Mouse (Mus musculus) cortical plate, adult 2 months (tissue): ENCODE results near the gene Gabrr2. TPM values are rescaled to one million over a fixed set of nuclear protein-coding genes. Genes with fewer than 3 reads are reported as not detected.

Experiments
- H3K27ac ChIP-seq: fragments of 200-500 bp; 2 replicates; pipeline ENCODE4 v1.5.1; 2012; ENCODE audit warnings: low read length, control low read depth, inconsistent platforms; ENCODE audit not compliant: insufficient read depth
- H3K4me1 ChIP-seq: fragments of 200-500 bp; 2 replicates; pipeline ENCODE4 v1.6.1; 2011; ENCODE audit warnings: low read length; ENCODE audit not compliant: control insufficient read depth, insufficient read depth
- H3K4me3 ChIP-seq: fragments of 200-500 bp; 2 replicates; pipeline ENCODE4 v1.5.1; 2011; ENCODE audit warnings: mild to moderate bottlenecking, low read length, control low read depth; ENCODE audit not compliant: insufficient read depth
- CTCF ChIP-seq: fragments of 200-500 bp; IDR thresholded peaks from 2 replicates; pipeline ENCODE4 v1.5.1; 2011; ENCODE audit warnings: mild to moderate bottlenecking, control low read depth, low read length; ENCODE audit not compliant: insufficient read depth; ENCODE audit errors: extremely low read depth
- POLR2A ChIP-seq: fragments of 200-500 bp; IDR thresholded peaks from 2 replicates; pipeline ENCODE4 v1.6.1; 2011; ENCODE audit warnings: mild to moderate bottlenecking, low read length, control low read depth; ENCODE audit not compliant: insufficient read depth; ENCODE audit errors: extremely low read depth
- polyA plus RNA-seq: library from polyadenylated mRNA; depleted of rRNA; stranded (reverse); fragments of >200 nt; gene quantifications from 2 replicates; pipeline ENCODE4 v1.2.3, GENCODE M21; 2012; rRNA removed

Gene Gabrr2
- 0.96 and 1.6 TPM in 2 replicates for polyA plus RNA-seq

DNA sequence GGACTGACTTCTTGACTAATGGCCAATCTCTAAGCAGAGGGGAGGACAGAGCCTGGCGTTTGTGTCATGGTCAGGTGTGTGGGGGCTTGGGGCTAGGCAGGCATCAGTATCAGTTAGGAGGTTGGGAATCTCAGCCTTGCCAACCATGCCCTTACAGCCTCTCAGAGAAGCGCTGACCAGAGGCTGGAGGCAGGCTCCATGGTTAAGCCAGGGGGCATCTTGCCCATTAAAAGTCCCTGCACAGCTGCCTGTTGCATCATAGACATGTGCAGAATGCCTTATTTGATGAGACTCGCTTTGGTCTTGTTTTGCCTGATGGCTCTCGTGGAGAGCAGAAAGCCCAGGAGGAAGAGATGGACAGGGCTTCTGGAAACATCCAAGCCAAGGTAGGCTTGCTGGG lies at the start of gene Gabrr2:
TSS of gene Gabrr2 (plus strand) at position 19 of the 400 bp plus-strand sequence.
- no peak for TF ChIP-seq CTCF
- no peak for TF ChIP-seq POLR2A
- H3K27ac ChIP-seq = no peak within 1 kb of the TSS
- no peak within 1 kb of the TSS for H3K4me3 ChIP-seq
- H3K4me1 ChIP-seq = peaks cover 3% of the 10 kb centered on the region; the same call in 1 of the 2 replicates

GRCm38 (mm10) chr4:33018361-33018999 lies 44.3 kb upstream of the Gabrr2 start:
- TF ChIP-seq POLR2A = no peak
- TF ChIP-seq CTCF = peak; percentile 98
- Histone ChIP-seq H3K4me1 (no peaks in the 10 kb centered on the region), H3K4me3 (no peak overlapping the region), H3K27ac (no peak overlapping the region)

GRCm38 (mm10) chr4:33024420-33024819 lies 38.4 kb upstream of the Gabrr2 start:
- Histone ChIP-seq H3K27ac (no peak overlapping the region), H3K4me3 (no peak overlapping the region), H3K4me1 (0 out of 2 replicates have a peak, but pooled peaks cover 1% of the 10 kb centered on the region)
- no peak for TF ChIP-seq POLR2A
- no peak for TF ChIP-seq CTCF

GRCm38 (mm10) chr4:33029104-33029503 lies 33.7 kb upstream of the Gabrr2 start:
- no peak for TF ChIP-seq POLR2A
- TF ChIP-seq CTCF = no peak
- Histone ChIP-seq H3K27ac (no peak overlapping the region), H3K4me1 (peaks cover 8% of the 10 kb centered on the region; the same call in 1 of the 2 replicates), H3K4me3 (no peak overlapping the region)

- TF ChIP-seq POLR2A (no peak), CTCF (no peak)
- Histone ChIP-seq H3K27ac (peak overlapping the region; percentile 85), H3K4me3 (peak overlapping the region; percentile 95), H3K4me1 (peaks cover 8% of the 10 kb centered on the region; the same call in 1 of the 2 replicates)
Observed at GRCm38 (mm10) chr4:33030264-33031194, 32.3 kb upstream of the Gabrr2 start.

GRCm38 (mm10) chr4:33031195-33031960 lies 31.4 kb upstream of the Gabrr2 start, which contains the start of gene Ube2j1:
Gene Ube2j1 (plus strand): TSS chr4:33031416.
- Histone ChIP-seq H3K4me3 (peak within 1 kb of the TSS; percentile 95), H3K27ac (peak within 1 kb of the TSS; percentile 85), H3K4me1 (peaks cover 8% of the 10 kb centered on the region; the same call in 1 of the 2 replicates)
- TF ChIP-seq POLR2A (peak; percentile 66; the same call in 1 of the 2 replicates), CTCF (no peak)

DNA sequence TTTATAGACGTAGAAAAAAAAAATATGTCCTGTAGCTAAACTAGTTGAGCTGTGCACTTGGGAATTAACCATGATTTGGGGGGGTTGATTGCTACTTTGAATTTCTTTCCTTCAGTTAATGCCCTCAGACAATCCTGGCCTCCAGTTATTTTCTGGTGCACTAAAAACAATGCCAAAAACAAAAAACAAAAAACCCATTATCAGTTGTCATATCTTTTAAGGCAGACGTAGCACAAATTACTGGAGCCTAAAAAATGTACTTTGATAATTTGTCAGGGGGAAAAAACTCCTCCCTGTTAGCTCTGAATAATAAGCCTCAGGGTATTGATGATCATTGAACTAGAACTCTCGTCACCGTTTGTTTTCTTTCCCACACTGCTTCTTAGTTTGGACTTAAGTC lies 30.8 kb upstream of the Gabrr2 start:
- no peak for TF ChIP-seq POLR2A
- TF ChIP-seq CTCF = no peak
- Histone ChIP-seq H3K4me1 (peaks cover 8% of the 10 kb centered on the region; the same call in 1 of the 2 replicates), H3K4me3 (peak overlapping the region; percentile 95), H3K27ac (no peak overlapping the region)

DNA sequence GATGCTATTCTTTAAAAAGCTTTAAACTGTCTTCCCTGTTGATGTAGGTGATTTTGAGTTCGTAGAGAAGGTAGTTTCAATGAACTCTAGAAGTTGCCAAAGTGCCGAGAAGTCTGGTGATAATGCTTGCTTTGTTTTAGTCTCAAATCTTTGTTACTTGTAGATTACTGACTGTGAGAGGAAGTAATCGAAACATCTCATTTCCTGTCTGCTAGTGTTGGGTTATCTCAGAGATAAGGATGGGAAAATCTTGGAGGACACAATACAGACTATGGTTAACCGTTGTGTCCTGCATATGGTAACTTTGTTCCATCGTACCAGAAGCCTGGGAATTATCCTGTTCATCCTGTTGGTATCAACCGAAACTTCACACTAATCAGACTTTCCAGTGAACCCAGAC lies 29.3 kb upstream of the Gabrr2 start:
- no peak overlapping the region for H3K27ac ChIP-seq
- H3K4me3 ChIP-seq = no peak overlapping the region
- TF ChIP-seq POLR2A = no peak
- no peak for TF ChIP-seq CTCF
- peaks cover 8% of the 10 kb centered on the region; the same call in 1 of the 2 replicates for H3K4me1 ChIP-seq

DNA sequence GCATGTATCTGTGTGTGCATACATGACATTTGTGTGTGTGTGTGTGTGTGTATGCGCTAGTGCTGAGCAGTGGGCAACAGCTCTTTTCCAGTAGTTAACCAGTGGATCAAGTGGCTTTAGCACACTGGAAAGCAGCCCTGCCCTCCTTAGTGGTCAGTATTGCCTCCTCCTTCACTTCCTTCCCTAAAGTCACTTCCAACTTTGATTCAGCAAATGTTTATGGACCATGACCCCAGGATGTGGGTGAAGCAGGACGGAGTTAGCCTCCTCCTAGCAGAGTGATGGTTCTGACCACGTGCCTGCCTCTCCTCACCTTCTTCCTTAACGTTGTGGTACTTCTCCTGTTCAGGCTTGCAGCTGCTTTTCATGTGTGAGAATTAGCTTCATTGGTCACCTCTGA lies 23.0 kb upstream of the Gabrr2 start:
- H3K4me3 ChIP-seq = no peak overlapping the region
- H3K27ac ChIP-seq = no peak overlapping the region
- TF ChIP-seq CTCF (no peak), POLR2A (no peak)
- H3K4me1 ChIP-seq = no peaks in the 10 kb centered on the region
